ENCODE assay signal across 8 mouse cellular contexts in the genomic region with DNA sequence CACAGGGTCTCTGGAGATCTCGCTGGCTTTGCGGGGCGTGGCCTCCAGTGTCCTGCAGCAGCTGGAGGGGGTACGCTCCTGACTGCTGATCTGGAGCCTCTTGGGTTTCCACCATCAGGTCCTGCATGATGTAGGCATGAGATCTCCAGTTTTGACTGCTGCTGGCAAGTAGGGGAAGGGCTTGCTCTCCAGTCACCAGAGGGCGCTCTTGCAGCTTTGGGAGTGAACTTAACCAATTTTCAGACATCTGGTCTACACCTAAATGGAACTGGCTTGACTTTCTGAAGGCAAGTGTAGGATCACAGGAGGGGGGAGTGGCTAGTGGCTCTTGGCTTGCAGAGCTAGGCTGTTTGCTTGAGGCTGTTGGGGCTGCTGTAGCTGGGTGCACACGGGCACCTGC. TPM values are rescaled to one million over a fixed set of nuclear protein-coding genes. Genes with fewer than 3 reads are reported as not detected.
A peak's percentile ranks its signal among the peaks of the same experiment; 100 is the strongest.
DNase-seq lines count a peak whose midpoint lies in the region; ATAC-seq and TF ChIP-seq lines count a peak whose summit lies in the region.

No protein-coding gene starts in this region.

- H3K9ac ChIP-seq in ES-Bruce4 (ENCODE audit: low read depth, poor library complexity, severe bottlenecking), result no peak overlapping the region
- H3K9ac ChIP-seq in forebrain, embryonic 16.5 days (replicated peaks; ENCODE audit: low read depth, low read length), result no peak overlapping the region

- no peak overlapping the region for H3K4me3 ChIP-seq in ES-Bruce4 (ENCODE audit: low read depth, low read length)
- peak overlapping the region; percentile 1; the same call in 1 of the 2 replicates for H3K4me3 ChIP-seq in forebrain, embryonic 16.5 days (replicated peaks; ENCODE audit: low read length)
- H3K4me3 ChIP-seq in lung, adult 2 months (replicated peaks; ENCODE audit: extremely low read depth, low read depth, low read length), result no peak overlapping the region

- intact Hi-C loops in heart, postnatal 25 days (cut with DNase I), result loop anchor here (1.0 to 5.0 kb wide), 4 partner anchors 72 to 473 kb away; no protein-coding TSS in a partner anchor

- peaks cover 4% of the 10 kb centered on the region for H3K4me1 ChIP-seq in ES-Bruce4 (ENCODE audit: control insufficient read depth, insufficient read depth, low read length)
- peaks cover 83% of the 10 kb centered on the region for H3K4me1 ChIP-seq in forebrain, embryonic 16.5 days (replicated peaks; ENCODE audit: control insufficient read depth, insufficient read depth, low read length)
- H3K4me1 ChIP-seq in lung, adult 2 months (ENCODE audit: control insufficient read depth, insufficient read depth, low read length), result peaks cover 25% of the 10 kb centered on the region

- peaks cover 11% of the 10 kb centered on the region; the same call in 1 of the 2 replicates for H3K27me3 ChIP-seq in ES-Bruce4 (ENCODE audit: control insufficient read depth, insufficient read depth, low read length, poor library complexity, severe bottlenecking)
- no peaks in the 10 kb centered on the region for H3K27me3 ChIP-seq in forebrain, embryonic 16.5 days (replicated peaks; ENCODE audit: control insufficient read depth, insufficient read depth, low read length)

- WGBS in forebrain, embryonic 16.5 days, result 15% methylated on average over 6 of the region's 6 CpGs
- 8% methylated on average over 6 of the region's 6 CpGs for WGBS in large intestine, adult 2 months
- 15% methylated on average over 6 of the region's 6 CpGs for WGBS in lung, adult 2 months

- H3K4me2 ChIP-seq in forebrain, embryonic 16.5 days (ENCODE audit: low read length), result peak overlapping the region; percentile 95

- no peak for TF ChIP-seq POLR2A in ES-Bruce4 (IDR thresholded peaks at IDR 0.05; ENCODE audit: insufficient read depth, low read length)
- 0 out of 2 replicates have a peak, but pooled peaks have one; percentile 12 for TF ChIP-seq POLR2A in lung, adult 2 months (IDR thresholded peaks at IDR 0.05; ENCODE audit: borderline replicate concordance, extremely low read depth, low read depth, low read length)

- H3K9me3 ChIP-seq in ES-Bruce4 (replicated peaks; ENCODE audit: control insufficient read depth, insufficient read depth, low read length, poor library complexity, severe bottlenecking), result no peaks in the 10 kb centered on the region
- no peaks in the 10 kb centered on the region for H3K9me3 ChIP-seq in forebrain, embryonic 16.5 days (ENCODE audit: control insufficient read depth, low read length)

- no peaks in the 10 kb centered on the region for H3K36me3 ChIP-seq in ES-Bruce4 (ENCODE audit: control insufficient read depth, insufficient read depth, low read length, poor library complexity, severe bottlenecking)
- no peaks in the 10 kb centered on the region for H3K36me3 ChIP-seq in forebrain, embryonic 16.5 days (ENCODE audit: control insufficient read depth, insufficient read depth)

- ATAC-seq in forebrain, embryonic 16.5 days, result no peak

- H3K27ac ChIP-seq in ES-Bruce4 (ENCODE audit: insufficient read depth, low read length), result no peak overlapping the region
- H3K27ac ChIP-seq in forebrain, embryonic 16.5 days (ENCODE audit: low read length), result no peak overlapping the region

- peak; percentile 79 for TF ChIP-seq CTCF in ES-Bruce4 (IDR thresholded peaks at IDR 0.05; ENCODE audit: low read depth, low read length)
- peak; percentile 92 for TF ChIP-seq CTCF in lung, adult 2 months (IDR thresholded peaks at IDR 0.05; ENCODE audit: insufficient read depth, low read length)

- TF ChIP-seq EP300 in ES-Bruce4 (IDR thresholded peaks at IDR 0.05; ENCODE audit: insufficient read depth, low read depth, low read length), result no peak

- DNase-seq in c-Kit-positive CD71-positive TER-119-positive erythroid progenitor cells, embryonic 14.5 days (ENCODE audit: low spot score), result peak; percentile 55
- peak; percentile 35 for DNase-seq in heart, postnatal 25 days (ENCODE audit: low spot score)
- peak; percentile 99 for DNase-seq in large intestine, adult 2 months (ENCODE audit: low read depth, low spot score)
- peak; percentile 85 for DNase-seq in lung, adult 2 months
- peak; percentile 86 for DNase-seq in ovary, postnatal 14 days (ENCODE audit: low spot score)
- peak; percentile 66 to 91 for DNase-seq in thymus, postnatal 10 days (ENCODE audit: low spot score in 2 of 2)

RNA-seq across cellular contexts. Expression of gene Axin2, which starts 5.1 kb away (rescaled TPM):
- 11.4 and 14.5 TPM in 2 replicates for polyA plus RNA-seq in ES-Bruce4 (2011; ENCODE audit: insufficient read depth, insufficient read length, low read depth, missing spikeins)
- polyA plus RNA-seq in forebrain, embryonic 16.5 days (2015; fragmentation: Nextera tagmentation; extraction: Ambion mirVana), result 5.9 and 8.4 TPM in 2 replicates
- total RNA-seq in heart, postnatal 25 days (2021), result 1 to 10 TPM; 5.2 to 6.0 TPM
- polyA plus RNA-seq in large intestine, adult 2 months (2012; rRNA removed), result 37.3 and 41.0 TPM in 2 replicates
- 14.4 and 17.9 TPM in 2 replicates for polyA plus RNA-seq in lung, adult 2 months (2012; rRNA removed)

Comparison
In these comparisons a context has a peak if more than half of its experiments do, and no peak if none do; other contexts are left out.
1. DNase-seq: peak in every context shown above with its lines; median percentile 99 in large intestine, adult 2 months; 86 in ovary, postnatal 14 days; 85 in lung, adult 2 months; 78 in thymus, postnatal 10 days; 55 in c-Kit-positive CD71-positive TER-119-positive erythroid progenitor cells, embryonic 14.5 days; 35 in heart, postnatal 25 days.